Mouse (Mus musculus) stomach, embryonic 14.5 days (tissue): ENCODE data around the gene Wbp4. TPM values are rescaled to one million over a fixed set of nuclear protein-coding genes. Genes with fewer than 3 reads are reported as not detected.
"Not testable (repeated sequence)": the region's sequence is repeated elsewhere in the genome, so short reads cannot be mapped to it uniquely, and the experiment has no call there.

Experiments
- ATAC-seq: fragments of 200-750 bp; cut with Nextera tagmentation; 2 replicates; pipeline ENCODE4 v1.8.0; 2017; ENCODE audit warnings: low read depth, moderate TSS enrichment; ENCODE audit not compliant: insufficient number of reproducible peaks, insufficient read depth, low FRiP score
- H3K27ac ChIP-seq: fragments of 300-500 bp; sonication (generic); 2 replicates; pipeline ENCODE4 v1.5.1; 2014; ENCODE audit warnings: mild to moderate bottlenecking, low read length, moderate library complexity, mixed read lengths
- H3K27me3 ChIP-seq: fragments of 300-500 bp; sonication (generic); 2 replicates; pipeline ENCODE4 v1.6.1; 2014; ENCODE audit warnings: low read length, control low read depth, mixed read lengths; ENCODE audit not compliant: control insufficient read depth, insufficient read depth
- H3K36me3 ChIP-seq: fragments of 300-500 bp; sonication (generic); 2 replicates; pipeline ENCODE4 v1.6.1; 2014; ENCODE audit warnings: mild to moderate bottlenecking, control low read depth, low read length, moderate library complexity, mixed read lengths; ENCODE audit not compliant: control insufficient read depth, insufficient read depth
- H3K4me1 ChIP-seq: fragments of 300-500 bp; sonication (generic); 2 replicates; pipeline ENCODE4 v1.6.1; 2014; ENCODE audit warnings: low read length, control low read depth, mixed read lengths; ENCODE audit not compliant: control insufficient read depth, insufficient read depth
- H3K4me2 ChIP-seq: fragments of 300-500 bp; sonication (generic); replicated peaks from 2 replicates; pipeline ENCODE4 v1.6.1; 2014; ENCODE audit warnings: low read depth, low read length, control low read depth
- H3K4me3 ChIP-seq: fragments of 300-500 bp; sonication (generic); 2 replicates; pipeline ENCODE4 v1.5.1; 2014; ENCODE audit warnings: low read depth, low read length, control low read depth
- H3K9ac ChIP-seq: fragments of 300-500 bp; sonication (generic); replicated peaks from 2 replicates; pipeline ENCODE4 v1.6.1; 2014; ENCODE audit warnings: low read depth, mild to moderate bottlenecking, control low read depth, low read length, moderate library complexity, mixed read lengths
- H3K9me3 ChIP-seq: fragments of 300-500 bp; sonication (generic); 2 replicates; pipeline ENCODE4 v1.6.1; 2016; ENCODE audit warnings: low read depth, low read length, control low read depth; ENCODE audit not compliant: control insufficient read depth
- WGBS: fragments of 180-500 bp; shearing (Covaris S2); extraction: QIAGEN DNeasy Blood & Tissue Kit; methylation state at CpG from one replicate; pipeline ENCODE4 v1.1.7; 2014; 5-methylcytosine and 5-hydroxymethylcytosine counted together
- polyA plus RNA-seq: library from polyadenylated mRNA; unstranded; fragments of >200 nt; fragmentation: Nextera tagmentation; extraction: Ambion mirVana; gene quantifications from 2 replicates; pipeline ENCODE4 v1.2.1, GENCODE M21; 2014

Gene Wbp4
- polyA plus RNA-seq, 1 experiment from 2014 or later, result 50.3 TPM

DNA sequence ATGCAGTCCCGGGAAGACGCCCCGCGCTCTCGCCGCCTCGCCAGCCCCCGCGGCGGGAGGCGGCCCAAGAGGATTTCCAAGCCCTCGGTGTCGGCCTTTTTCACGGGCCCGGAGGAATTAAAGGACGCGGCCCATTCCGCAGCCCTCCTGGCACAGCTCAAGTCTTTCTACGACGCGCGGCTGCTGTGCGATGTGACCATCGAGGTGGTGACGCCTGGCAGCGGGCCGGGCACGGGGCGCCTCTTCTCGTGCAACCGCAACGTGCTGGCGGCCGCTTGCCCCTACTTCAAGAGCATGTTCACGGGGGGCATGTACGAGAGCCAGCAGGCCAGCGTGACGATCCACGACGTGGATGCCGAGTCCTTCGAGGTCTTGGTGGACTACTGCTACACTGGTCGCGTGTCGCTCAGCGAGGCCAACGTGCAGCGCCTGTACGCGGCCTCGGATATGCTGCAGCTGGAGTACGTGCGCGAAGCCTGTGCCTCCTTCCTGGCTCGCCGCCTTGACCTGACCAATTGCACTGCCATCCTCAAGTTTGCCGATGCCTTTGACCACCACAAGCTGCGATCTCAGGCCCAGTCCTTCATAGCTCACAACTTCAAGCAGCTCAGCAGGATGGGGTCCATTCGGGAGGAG is 54.5 kb downstream of the Wbp4 start:
- peak overlapping the region; percentile 72; the same call in 1 of the 2 replicates for H3K27ac ChIP-seq
- not testable (repeated sequence) for H3K27me3 ChIP-seq, H3K9me3 ChIP-seq, H3K36me3 ChIP-seq, H3K4me1 ChIP-seq
- 75% methylated on average over 2 of the region's 59 CpGs for WGBS
- peak overlapping the region; percentile 39 for H3K4me2 ChIP-seq
- 0 out of 2 replicates have a peak, but pooled peaks have one; percentile 3 for ATAC-seq
- H3K4me3 ChIP-seq, result peak overlapping the region; percentile 43
- H3K9ac ChIP-seq, result peak overlapping the region; percentile 45; the same call in 1 of the 2 replicates

DNA sequence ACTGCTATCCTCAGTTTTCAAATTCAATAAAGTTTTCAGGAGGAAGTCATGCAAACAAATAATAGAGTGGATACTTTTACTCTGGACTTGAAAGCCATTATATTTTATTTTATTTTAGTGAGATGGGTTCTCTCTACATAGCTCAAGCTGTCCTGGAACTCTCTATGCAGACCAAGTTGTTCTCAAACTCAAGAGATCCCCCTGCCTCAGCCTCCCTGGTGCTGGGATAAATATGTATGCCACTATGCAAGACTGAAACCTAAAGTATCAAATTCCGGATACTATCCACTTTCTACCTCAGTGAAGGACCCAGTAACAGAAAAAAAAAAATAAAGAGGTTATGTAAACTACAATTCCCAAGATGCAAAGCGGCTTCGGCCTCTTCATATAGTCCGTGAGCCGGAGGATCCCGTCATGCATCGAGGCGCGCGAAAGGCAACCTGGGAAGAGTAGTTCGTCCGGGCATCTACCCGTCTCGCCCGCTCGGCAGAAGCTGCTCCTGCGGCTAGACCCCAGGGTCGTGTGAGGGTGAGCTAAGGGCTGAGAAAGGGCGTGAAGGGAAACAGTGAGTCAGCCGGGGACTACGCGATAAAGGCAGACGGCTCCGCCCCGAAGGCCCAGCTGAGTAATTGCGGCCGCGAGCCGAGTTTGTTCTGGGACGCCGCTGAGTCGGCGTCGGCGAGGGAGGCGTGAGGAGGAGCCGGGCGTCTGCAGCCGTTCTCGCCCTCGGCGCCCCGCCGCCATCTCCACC is 55.2 kb downstream of the Wbp4 start, which contains the start of gene Kbtbd7:
Gene Kbtbd7, plus strand, starts transcription at position 533 of the 751 bp plus-strand sequence.
- Histone ChIP-seq H3K27me3 (no peaks in the 10 kb centered on the region), H3K9me3 (0 out of 2 replicates have a peak, but pooled peaks cover 7% of the 10 kb centered on the region), H3K4me3 (peak within 1 kb of the TSS; percentile 43), H3K9ac (peak within 1 kb of the TSS; percentile 45; the same call in 1 of the 2 replicates), H3K4me2 (peak within 1 kb of the TSS; percentile 39), H3K4me1 (no peaks in the 10 kb centered on the region), H3K27ac (peak within 1 kb of the TSS; percentile 72; the same call in 1 of the 2 replicates), H3K36me3 (0 out of 2 replicates have a peak, but pooled peaks cover 5% of the 10 kb centered on the region)
- peak; percentile 99 for ATAC-seq
- under 1% methylated on average over 31 of the region's 44 CpGs for WGBS

DNA sequence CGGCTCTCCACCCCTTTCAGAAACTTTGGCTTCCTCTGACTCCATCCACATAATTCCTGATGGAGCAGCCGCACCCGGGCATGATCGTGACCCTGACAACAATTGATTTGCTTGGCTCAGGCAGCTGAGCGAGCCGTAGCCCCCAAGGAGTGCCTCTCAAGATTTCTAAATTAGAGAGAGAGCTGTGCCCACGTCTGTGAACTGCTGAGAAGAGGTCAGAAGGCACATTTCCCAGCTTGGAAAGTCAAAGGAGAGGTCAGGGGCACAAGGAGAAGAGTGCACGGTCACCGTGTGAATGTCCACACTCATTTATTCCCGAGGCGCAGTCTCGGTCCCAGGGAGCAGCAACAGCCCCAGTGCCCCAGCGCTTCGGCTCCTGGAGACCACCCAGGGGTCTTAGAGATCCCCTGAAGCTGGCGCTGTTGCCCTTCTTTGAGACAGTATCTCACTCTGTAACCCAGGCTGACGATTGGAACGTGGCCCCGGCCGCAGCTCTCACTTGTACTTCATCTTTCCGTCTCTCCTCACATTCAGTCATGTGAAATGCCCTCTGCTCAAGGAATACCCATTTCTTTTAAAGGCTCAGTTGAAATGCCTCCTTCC is 61.1 kb downstream of the Wbp4 start:
- Histone ChIP-seq H3K9ac (no peak overlapping the region), H3K4me1 (no peaks in the 10 kb centered on the region), H3K9me3 (no peaks in the 10 kb centered on the region), H3K27ac (no peak overlapping the region), H3K4me3 (no peak overlapping the region), H3K36me3 (peaks cover 8% of the 10 kb centered on the region), H3K4me2 (no peak overlapping the region), H3K27me3 (no peaks in the 10 kb centered on the region)
- WGBS, result 62% methylated on average over 20 of the region's 20 CpGs
- ATAC-seq, result no peak

DNA sequence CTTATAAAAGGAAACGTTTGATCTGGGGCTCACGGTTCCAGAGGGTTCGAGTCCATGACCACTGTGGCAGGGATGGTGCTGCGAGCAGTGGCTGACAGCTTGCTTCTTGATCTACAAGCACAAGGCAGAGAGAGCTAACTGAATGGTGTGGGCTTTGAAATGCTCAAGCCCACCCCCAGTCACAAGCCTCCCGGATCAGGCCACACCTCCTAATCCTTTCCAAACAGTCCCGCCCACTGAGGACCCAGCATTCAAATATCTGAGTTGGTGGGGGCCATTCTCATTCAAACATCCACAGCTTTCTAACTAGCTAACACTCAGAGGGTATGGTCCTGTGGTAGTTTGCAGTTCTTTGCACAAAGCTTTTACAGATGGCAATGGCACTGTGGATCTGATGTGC is 68.2 kb downstream of the Wbp4 start:
- ATAC-seq, result no peak
- no peaks in the 10 kb centered on the region for H3K4me1 ChIP-seq
- H3K27ac ChIP-seq, result no peak overlapping the region
- no peak overlapping the region for H3K4me3 ChIP-seq
- H3K4me2 ChIP-seq, result no peak overlapping the region
- 87% methylated on average over 6 of the region's 6 CpGs for WGBS
- H3K27me3 ChIP-seq, result no peaks in the 10 kb centered on the region
- no peak overlapping the region for H3K9ac ChIP-seq
- no peaks in the 10 kb centered on the region for H3K9me3 ChIP-seq
- peaks cover 5% of the 10 kb centered on the region; the same call in 1 of the 2 replicates for H3K36me3 ChIP-seq

DNA sequence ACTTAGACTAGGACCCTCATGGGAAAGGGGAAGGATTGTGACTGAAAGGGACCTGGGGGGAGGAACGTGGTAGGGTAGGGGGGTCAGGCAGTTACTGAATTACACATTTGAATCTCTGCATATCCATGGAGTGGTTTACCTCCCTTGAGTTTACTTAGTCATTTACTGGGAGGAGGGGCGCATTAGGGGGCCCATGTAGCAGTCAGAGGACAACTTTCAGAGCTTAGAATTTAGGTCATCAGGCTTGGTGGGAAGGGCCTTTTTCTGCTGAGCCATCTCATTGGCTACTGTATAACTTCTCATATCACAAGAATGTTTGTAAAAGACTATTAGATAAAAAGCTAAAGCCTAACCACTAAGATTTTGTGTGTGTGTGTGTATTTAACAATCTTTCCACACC is 70.7 kb downstream of the Wbp4 start:
- no peaks in the 10 kb centered on the region for H3K4me1 ChIP-seq
- no peak overlapping the region for H3K4me2 ChIP-seq
- H3K27ac ChIP-seq, result peak overlapping the region; percentile 39; the same call in 1 of the 2 replicates
- no peaks in the 10 kb centered on the region for H3K9me3 ChIP-seq
- H3K4me3 ChIP-seq, result no peak overlapping the region
- H3K9ac ChIP-seq, result no peak overlapping the region
- H3K27me3 ChIP-seq, result no peaks in the 10 kb centered on the region
- peak; percentile 84 for ATAC-seq
- WGBS, result 68% methylated on average over 2 of the region's 2 CpGs
- H3K36me3 ChIP-seq, result no peaks in the 10 kb centered on the region; the same call in 1 of the 2 replicates

Other genes with a start within 250 kb of the Wbp4 start
- gene Zfp957, start 234.2 kb downstream of the Wbp4 start, polyA plus RNA-seq, result not detected in 2 replicates
- gene Rgcc, start 179.9 kb downstream of the Wbp4 start, polyA plus RNA-seq, result 46.5 and 49.8 TPM in 2 replicates
- gene Naa16, start 90.7 kb downstream of the Wbp4 start, polyA plus RNA-seq, result 41.0 and 47.7 TPM in 2 replicates
- gene Mtrf1, start 83.7 kb downstream of the Wbp4 start, polyA plus RNA-seq, result 9.6 and 9.8 TPM in 2 replicates
- gene Kbtbd7, start 55.0 kb downstream of the Wbp4 start, polyA plus RNA-seq, result 14.3 and 16.1 TPM in 2 replicates
- gene Kbtbd6, start 29.7 kb downstream of the Wbp4 start, polyA plus RNA-seq, result 2.8 and 3.0 TPM in 2 replicates
- 25.8 and 27.6 TPM in 2 replicates for gene Elf1, start 326 bp downstream of the Wbp4 start, polyA plus RNA-seq
- gene Sugt1, start 106.2 kb upstream of the Wbp4 start, polyA plus RNA-seq, result 121 and 127 TPM in 2 replicates
- 1.3 and 2.9 TPM in 2 replicates for gene Cnmd, start 180.7 kb upstream of the Wbp4 start, polyA plus RNA-seq